Mouse (Mus musculus): ENCODE results near the gene Ticam1. TPM values are rescaled to one million over a fixed set of nuclear protein-coding genes. Genes with fewer than 3 reads are reported as not detected.
A peak's percentile ranks its signal among the peaks of the same experiment; 100 is the strongest.

The Ticam1 gene
- polyA plus RNA-seq, 1 experiment from 2014 or later: 7.7 TPM

- no peak for DNase-seq (ENCODE audit: low spot score)
- H3K36me3 ChIP-seq (ENCODE audit: insufficient read depth, low read length): no peaks in the 10 kb centered on the region
- no peak for ATAC-seq (replicated peaks; ENCODE audit: low FRiP score, low read depth)
- H3K9ac ChIP-seq (ENCODE audit: low read depth, low read length): no peak overlapping the region
- no peak overlapping the region for H3K4me3 ChIP-seq (replicated peaks; ENCODE audit: low read depth, low read length)
- no peaks in the 10 kb centered on the region for H3K9me3 ChIP-seq (replicated peaks; ENCODE audit: low read length)
- H3K4me2 ChIP-seq (ENCODE audit: low read length): no peak overlapping the region
- no peak overlapping the region for H3K27ac ChIP-seq
- no peaks in the 10 kb centered on the region for H3K27me3 ChIP-seq (ENCODE audit: insufficient read depth, low read length)
- TF ChIP-seq CTCF (IDR thresholded peaks at IDR 0.05; ENCODE audit: low read depth): no peak
- no peaks in the 10 kb centered on the region for H3K4me1 ChIP-seq (replicated peaks; ENCODE audit: insufficient read depth, low read length)
- 68% methylated on average over 7 of the region's 7 CpGs for WGBS
Measured at GRCm38 (mm10) chr17:56245608-56246007, 31.0 kb downstream of the Ticam1 start.

- no peaks in the 10 kb centered on the region for H3K36me3 ChIP-seq (ENCODE audit: insufficient read depth, low read length)
- H3K4me1 ChIP-seq (replicated peaks; ENCODE audit: insufficient read depth, low read length): no peaks in the 10 kb centered on the region
- no peak overlapping the region for H3K9ac ChIP-seq (ENCODE audit: low read depth, low read length)
- no peak overlapping the region for H3K4me3 ChIP-seq (replicated peaks; ENCODE audit: low read depth, low read length)
- H3K9me3 ChIP-seq (replicated peaks; ENCODE audit: low read length): no peaks in the 10 kb centered on the region
- ATAC-seq (replicated peaks; ENCODE audit: low FRiP score, low read depth) (peak; percentile 74), DNase-seq (ENCODE audit: low spot score) (peak; percentile 93)
- 3% methylated on average over 33 of the region's 33 CpGs for WGBS
- H3K27ac ChIP-seq: no peak overlapping the region
- TF ChIP-seq CTCF (IDR thresholded peaks at IDR 0.05; ENCODE audit: low read depth): peak; percentile 35; the same call in 1 of the 2 replicates
- no peak overlapping the region for H3K4me2 ChIP-seq (ENCODE audit: low read length)
- H3K27me3 ChIP-seq (ENCODE audit: insufficient read depth, low read length): no peaks in the 10 kb centered on the region
Measured at GRCm38 (mm10) chr17:56241541-56242401, 34.8 kb downstream of the Ticam1 start.

- DNase-seq (ENCODE audit: low spot score) (peak; percentile 67), ATAC-seq (replicated peaks; ENCODE audit: low FRiP score, low read depth) (peak; percentile 92)
- H3K9me3 ChIP-seq (replicated peaks; ENCODE audit: low read length): no peaks in the 10 kb centered on the region
- H3K27ac ChIP-seq: no peak overlapping the region
- no peak overlapping the region for H3K9ac ChIP-seq (ENCODE audit: low read depth, low read length)
- H3K4me1 ChIP-seq (replicated peaks; ENCODE audit: insufficient read depth, low read length): no peaks in the 10 kb centered on the region
- TF ChIP-seq CTCF (IDR thresholded peaks at IDR 0.05; ENCODE audit: low read depth): no peak
- WGBS: 2% methylated on average over 14 of the region's 14 CpGs
- no peak overlapping the region for H3K4me2 ChIP-seq (ENCODE audit: low read length)
- no peaks in the 10 kb centered on the region for H3K27me3 ChIP-seq (ENCODE audit: insufficient read depth, low read length)
- H3K36me3 ChIP-seq (ENCODE audit: insufficient read depth, low read length): no peaks in the 10 kb centered on the region
- H3K4me3 ChIP-seq (replicated peaks; ENCODE audit: low read depth, low read length): no peak overlapping the region
Measured at GRCm38 (mm10) chr17:56233818-56234469, 42.6 kb downstream of the Ticam1 start.

- Histone ChIP-seq H3K4me3 (replicated peaks; ENCODE audit: low read depth, low read length) (no peak overlapping the region), H3K36me3 (ENCODE audit: insufficient read depth, low read length) (no peaks in the 10 kb centered on the region), H3K27ac (no peak overlapping the region), H3K9me3 (replicated peaks; ENCODE audit: low read length) (no peaks in the 10 kb centered on the region), H3K4me2 (ENCODE audit: low read length) (no peak overlapping the region), H3K27me3 (ENCODE audit: insufficient read depth, low read length) (no peaks in the 10 kb centered on the region), H3K4me1 (replicated peaks; ENCODE audit: insufficient read depth, low read length) (no peaks in the 10 kb centered on the region), H3K9ac (ENCODE audit: low read depth, low read length) (no peak overlapping the region)
- TF ChIP-seq CTCF (IDR thresholded peaks at IDR 0.05; ENCODE audit: low read depth): no peak
- WGBS: 55% methylated on average over 8 of the region's 8 CpGs
- ATAC-seq (replicated peaks; ENCODE audit: low FRiP score, low read depth) (no peak), DNase-seq (ENCODE audit: low spot score) (no peak)
Measured at GRCm38 (mm10) chr17:56233389-56233788, 43.2 kb downstream of the Ticam1 start.

- Histone ChIP-seq H3K27ac (no peak overlapping the region), H3K4me2 (ENCODE audit: low read length) (no peak overlapping the region), H3K4me1 (replicated peaks; ENCODE audit: insufficient read depth, low read length) (no peaks in the 10 kb centered on the region), H3K36me3 (ENCODE audit: insufficient read depth, low read length) (no peaks in the 10 kb centered on the region), H3K9ac (ENCODE audit: low read depth, low read length) (no peak overlapping the region), H3K27me3 (ENCODE audit: insufficient read depth, low read length) (no peaks in the 10 kb centered on the region), H3K4me3 (replicated peaks; ENCODE audit: low read depth, low read length) (no peak overlapping the region), H3K9me3 (replicated peaks; ENCODE audit: low read length) (no peaks in the 10 kb centered on the region)
- DNase-seq (ENCODE audit: low spot score) (no peak), ATAC-seq (replicated peaks; ENCODE audit: low FRiP score, low read depth) (no peak)
- WGBS: 60% methylated on average over 10 of the region's 10 CpGs
- TF ChIP-seq CTCF (IDR thresholded peaks at IDR 0.05; ENCODE audit: low read depth): no peak
Measured at GRCm38 (mm10) chr17:56229943-56230342, 46.6 kb downstream of the Ticam1 start.

- Histone ChIP-seq H3K4me2 (ENCODE audit: low read length) (no peak overlapping the region), H3K27ac (no peak overlapping the region), H3K27me3 (ENCODE audit: insufficient read depth, low read length) (no peaks in the 10 kb centered on the region), H3K9ac (ENCODE audit: low read depth, low read length) (no peak overlapping the region), H3K36me3 (ENCODE audit: insufficient read depth, low read length) (no peaks in the 10 kb centered on the region), H3K4me3 (replicated peaks; ENCODE audit: low read depth, low read length) (no peak overlapping the region), H3K9me3 (replicated peaks; ENCODE audit: low read length) (no peaks in the 10 kb centered on the region), H3K4me1 (replicated peaks; ENCODE audit: insufficient read depth, low read length) (no peaks in the 10 kb centered on the region)
- ATAC-seq (replicated peaks; ENCODE audit: low FRiP score, low read depth) (no peak), DNase-seq (ENCODE audit: low spot score) (no peak)
- 82% methylated on average over 3 of the region's 3 CpGs for WGBS
- TF ChIP-seq CTCF (IDR thresholded peaks at IDR 0.05; ENCODE audit: low read depth): no peak
Measured at GRCm38 (mm10) chr17:56226566-56226965, 50.0 kb downstream of the Ticam1 start.
